Mouse (Mus musculus) layer of hippocampus, postnatal 36 days (tissue): ENCODE measurements around the gene Col24a1. TPM values are rescaled to one million over a fixed set of nuclear protein-coding genes. Genes with fewer than 3 reads are reported as not detected.

Source experiments
- DNase-seq, 2 experiments: peaks; one replicate each; pipeline ENCODE4 v3.0.0; 2022
- total RNA-seq, 2 experiments: library from RNA; stranded (reverse); gene quantifications; 2 replicates each; pipeline ENCODE4 v1.2.3; 2021

The Col24a1 gene
- total RNA-seq, 2 experiments from 2014 or later: 0.05 to 0.13 TPM

DNA sequence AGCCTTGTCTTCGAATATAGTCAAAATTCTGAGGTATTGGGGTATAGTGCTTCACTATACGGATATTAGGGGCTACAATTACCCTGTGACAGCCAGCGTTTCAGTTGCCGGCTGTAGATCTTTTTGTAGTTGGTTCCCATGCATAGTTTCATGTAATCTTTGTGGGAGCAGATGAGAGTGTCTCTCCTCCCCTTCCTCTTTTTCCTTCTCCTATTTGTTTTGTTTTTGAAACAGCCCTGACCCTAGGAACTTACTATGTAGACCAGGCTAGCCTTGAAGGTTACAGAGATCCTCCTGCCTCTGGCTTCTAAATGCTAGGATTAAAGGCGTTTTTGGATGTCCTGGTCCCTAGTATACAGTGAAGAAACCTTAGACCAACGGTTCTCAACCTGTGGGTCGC lies 283.1 kb downstream of the Col24a1 start:
- DNase-seq: no peak

DNA sequence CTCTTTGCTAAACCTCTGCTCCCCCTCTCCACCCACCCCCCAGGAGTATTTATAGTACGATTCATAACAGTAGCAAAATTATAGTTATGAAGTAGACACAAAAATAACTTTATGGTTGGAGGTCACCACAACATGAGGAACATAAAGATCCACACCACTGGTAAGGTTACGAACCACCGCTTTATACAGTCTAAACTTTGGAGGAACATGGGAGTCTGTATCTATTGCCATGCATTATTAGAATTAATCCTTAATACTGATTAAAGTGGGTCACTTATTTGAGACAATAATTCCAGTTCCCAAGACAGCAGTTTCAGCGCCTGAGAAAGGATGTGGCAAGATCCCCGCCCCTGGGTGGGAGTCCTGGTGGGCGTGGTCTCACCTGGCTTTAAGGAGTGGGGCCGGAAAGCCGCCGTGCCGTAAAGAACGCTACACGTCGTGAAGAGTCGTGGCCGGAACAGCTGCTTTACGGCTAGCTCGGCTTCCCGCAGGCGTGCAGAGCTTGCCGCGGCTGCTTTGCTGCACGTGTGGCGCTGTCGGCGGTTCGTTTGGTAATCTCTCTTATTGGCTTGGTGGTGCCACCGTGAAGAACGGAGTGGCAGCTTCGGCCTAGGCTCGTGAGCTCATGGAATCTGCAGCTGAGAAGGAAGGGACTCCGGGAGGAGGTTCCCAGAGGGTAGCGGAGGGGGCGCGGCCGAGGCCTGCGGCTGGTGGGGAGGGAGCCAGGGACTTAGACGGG lies 283.6 kb downstream of the Col24a1 start, which contains the start of gene Znhit6:
Znhit6 (plus strand) TSS at position 463 of the 739 bp plus-strand sequence.
- DNase-seq: peak; percentile 92

DNA sequence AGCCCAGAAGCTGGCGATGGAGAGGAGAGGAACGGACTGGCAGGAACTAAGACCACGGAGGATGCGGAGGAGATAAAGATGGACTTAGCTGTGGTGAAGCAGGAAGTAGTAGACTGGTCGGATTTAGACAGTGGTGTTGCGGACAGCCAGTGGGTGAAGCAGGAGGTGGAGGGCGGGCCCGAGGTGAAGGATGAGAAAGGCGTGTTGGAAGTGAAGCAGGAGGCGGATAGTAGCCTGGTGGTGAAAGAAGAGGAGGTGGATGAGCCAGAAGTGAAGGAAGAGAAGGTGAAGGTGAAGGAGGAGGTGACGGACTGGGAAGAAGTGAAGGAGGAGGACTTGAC lies 284.2 kb downstream of the Col24a1 start:
- DNase-seq: no peak

DNA sequence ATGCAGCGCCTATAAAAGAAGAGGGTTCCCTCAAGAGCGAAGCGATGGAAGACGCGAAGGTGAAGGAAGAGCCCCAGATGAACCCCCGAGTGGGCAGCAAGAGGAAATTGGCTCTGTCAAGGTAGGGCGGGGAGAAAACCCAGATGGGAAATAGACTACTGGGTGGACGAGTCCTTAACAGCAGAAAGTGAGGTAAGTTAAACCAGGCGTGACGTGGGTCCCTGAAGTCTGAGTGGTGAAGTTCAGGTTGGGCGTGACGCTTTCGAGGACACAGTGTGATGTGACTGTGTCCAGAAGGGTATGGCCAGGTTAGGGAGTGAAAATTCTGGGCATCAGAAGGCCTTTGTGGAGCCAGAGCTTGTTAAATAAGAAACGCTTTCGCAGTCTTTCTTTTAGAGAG lies 284.6 kb downstream of the Col24a1 start:
- DNase-seq: no peak

DNA sequence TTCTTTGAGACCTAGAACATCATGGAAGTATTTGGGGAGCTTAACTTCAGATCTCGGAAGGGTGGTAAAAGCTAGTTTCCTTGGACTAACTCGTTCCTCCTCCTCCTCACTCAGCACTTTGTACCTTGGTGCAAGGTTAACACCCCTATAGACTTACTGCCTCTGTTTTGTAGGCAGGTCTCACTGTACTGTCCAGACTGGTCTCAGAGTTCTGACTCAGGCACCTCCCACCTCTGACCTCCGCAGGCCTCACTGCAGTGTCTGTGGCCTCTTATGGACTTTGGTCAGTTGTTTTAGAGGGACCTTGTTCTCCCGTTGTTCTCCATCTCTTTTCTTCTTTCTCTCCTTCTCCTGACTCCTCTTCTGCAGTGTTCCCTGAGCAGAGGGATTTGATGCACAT lies 290.8 kb downstream of the Col24a1 start:
- no peak for DNase-seq

DNA sequence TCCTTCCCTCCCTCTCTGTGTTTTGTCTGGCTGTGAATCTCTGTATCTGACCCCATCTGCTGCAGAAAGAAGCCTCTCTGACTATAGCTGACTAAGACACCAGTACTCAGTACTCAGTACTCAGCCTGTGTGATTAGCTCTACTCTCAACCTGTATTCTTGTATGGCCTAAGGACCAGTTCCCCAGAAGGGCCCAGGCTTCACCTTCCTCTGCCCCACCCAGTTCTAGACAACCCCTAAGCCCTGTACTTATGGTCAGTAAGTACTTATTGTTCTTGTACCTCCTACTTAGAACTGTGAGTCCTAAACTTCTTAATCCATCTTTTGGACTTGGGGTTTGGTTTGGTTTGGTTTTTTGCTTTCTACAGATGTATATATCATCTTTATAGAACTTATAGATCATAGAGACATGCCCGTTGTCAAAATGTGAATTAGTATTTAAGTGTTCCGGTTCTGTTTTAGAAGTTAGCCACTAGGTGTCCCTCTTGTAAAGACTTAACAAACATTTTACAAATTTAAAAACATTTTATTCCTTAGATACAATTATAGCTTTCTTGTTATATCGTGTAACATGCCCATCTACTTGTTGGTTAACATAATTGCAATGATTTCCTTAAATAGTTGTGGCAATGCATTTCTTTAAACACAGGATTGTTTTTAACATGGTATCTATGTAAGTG lies 291.4 kb downstream of the Col24a1 start:
- DNase-seq: no peak

DNA sequence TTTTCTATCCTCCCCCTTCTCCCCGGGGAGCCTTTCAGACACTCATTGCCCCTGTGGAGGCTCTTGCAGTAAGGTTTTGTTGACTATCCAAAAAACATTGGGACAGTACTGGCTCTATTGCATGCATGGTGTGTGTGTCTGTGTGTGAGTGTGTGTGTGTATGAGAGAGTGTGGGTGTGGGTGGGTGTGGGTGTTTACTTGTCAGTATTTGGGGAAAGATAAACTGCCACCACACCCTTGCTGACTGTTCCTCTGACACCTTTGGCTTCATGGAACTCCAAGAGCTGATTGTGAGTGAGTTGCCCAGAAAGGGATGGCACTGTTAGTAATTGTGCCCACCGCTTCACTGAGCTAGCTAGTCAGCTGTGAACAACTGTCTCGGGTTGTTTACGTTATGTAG lies 298.3 kb downstream of the Col24a1 start:
- DNase-seq: no peak

DNA sequence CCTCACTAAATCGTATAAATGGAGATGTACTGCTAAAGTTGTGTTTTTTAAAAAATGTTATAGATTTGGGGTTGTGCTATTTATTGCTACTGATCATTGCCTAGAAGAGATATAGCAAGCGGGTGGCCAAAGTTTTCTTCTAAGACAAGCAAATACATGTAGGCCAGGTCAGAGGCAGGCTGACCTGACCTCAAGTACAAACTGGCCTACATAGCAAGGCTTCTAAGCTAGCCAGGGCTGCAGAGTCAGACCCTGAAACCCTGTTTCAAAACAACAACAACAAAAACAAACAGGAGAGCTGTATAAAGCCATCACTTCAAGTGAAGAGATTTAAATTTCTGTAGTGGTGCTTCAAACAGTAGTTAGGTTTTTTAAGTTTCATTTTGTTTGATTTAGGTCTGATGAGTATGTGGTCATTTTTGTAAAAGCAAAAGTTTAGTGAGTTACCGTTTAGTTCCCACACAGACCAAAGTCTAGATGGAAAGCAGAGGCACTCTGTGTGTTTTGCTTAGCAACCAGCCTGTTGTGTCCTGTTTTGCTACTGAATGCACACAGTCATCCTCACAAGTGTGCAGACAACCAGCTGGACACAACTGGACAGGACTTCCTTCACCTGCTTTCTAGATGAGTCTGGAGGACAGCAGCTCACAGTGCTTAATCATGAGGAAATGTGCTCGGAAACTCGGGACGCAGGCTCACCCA lies 299.7 kb downstream of the Col24a1 start:
- DNase-seq: no peak

DNA sequence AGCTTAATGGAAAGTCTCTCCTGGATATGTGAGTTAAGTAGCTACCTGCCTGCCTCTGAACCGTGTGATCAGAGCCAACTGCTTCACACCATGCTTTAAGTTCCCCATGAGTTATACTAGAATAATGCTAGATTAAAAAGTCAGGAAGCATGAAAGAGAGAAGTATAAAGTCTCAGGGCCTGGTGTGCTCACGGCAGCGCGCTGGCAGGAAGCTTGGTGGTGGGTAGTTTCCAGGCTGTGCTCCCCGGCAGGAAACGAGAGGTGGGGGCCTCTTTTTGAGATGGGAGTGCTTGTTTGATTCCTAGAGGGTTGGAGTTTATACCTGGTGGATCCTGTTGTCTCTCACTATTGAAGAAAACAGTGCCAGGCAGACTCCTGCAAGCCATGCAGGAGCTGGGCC lies 303.1 kb downstream of the Col24a1 start:
- no peak for DNase-seq

DNA sequence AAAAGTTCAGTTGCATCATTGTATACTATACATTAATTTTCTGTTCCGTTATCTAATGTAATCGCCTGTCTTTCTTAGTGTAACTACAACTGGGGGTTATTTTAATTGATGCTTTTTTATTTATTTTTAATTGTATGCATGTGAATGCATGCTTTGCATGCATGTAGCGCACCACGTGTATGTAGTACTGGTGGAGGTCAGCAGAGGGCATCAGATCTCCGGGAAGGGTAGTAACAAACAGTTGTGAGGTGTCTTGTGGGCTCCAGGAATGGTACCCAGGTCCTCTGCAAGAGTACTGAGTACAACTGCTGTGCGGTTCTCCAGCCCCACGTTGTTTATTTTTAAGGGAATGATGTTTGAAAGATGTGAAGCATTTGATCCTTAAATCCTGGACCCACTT lies 306.8 kb downstream of the Col24a1 start:
- DNase-seq: no peak

DNA sequence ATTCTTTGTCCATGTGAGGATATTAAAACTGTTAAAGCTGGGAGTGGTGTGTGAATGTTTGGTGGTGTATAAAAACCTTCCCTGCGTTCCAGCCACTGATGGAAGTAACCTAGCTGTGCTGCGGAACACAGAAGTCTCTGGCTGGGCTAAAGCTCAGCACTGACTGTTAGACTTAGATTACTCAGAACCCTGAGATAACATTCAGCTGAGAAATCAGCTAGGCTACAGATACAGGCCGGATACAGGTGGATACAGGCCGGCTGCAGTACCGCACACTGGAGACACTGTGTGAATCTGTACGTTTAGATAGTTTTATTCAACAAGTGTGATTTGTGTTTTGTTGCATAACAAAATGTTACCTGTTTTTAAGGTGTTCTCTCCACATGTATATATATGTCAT lies 308.5 kb downstream of the Col24a1 start:
- DNase-seq: no peak

DNA sequence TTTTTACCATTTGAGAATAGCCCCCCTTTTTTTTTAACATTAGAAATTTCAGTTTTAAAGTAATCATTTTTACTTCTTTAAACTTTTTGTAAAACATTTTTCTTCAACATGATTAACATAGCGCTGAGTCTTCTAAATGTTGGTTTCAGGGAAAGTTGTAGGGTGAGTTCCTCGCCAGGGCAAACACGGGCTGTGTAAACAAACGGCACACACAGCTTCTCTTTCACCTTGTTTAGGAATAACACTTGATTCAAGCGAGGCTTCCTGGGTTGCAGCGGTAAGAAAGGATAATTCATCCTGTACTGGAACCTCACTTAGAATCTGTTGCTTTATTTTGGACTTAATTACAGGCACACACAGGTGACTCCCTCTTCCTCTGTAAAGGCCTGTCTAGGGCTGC lies 309.1 kb downstream of the Col24a1 start:
- no peak for DNase-seq

Other genes starting within 250 kb of the Col24a1 start
- not detected for gene Clca2, start 193.0 kb upstream of the Col24a1 start, total RNA-seq
- gene Odf2l, start 173.9 kb upstream of the Col24a1 start, total RNA-seq: 10 to 100 TPM; 24.3 to 26.2 TPM